Mouse (Mus musculus): ENCODE results near the gene Dazap2.
"Not testable (repeated sequence)": the region's sequence is repeated elsewhere in the genome, so short reads cannot be mapped to it uniquely, and the experiment has no call there.

Gene Dazap2

DNA sequence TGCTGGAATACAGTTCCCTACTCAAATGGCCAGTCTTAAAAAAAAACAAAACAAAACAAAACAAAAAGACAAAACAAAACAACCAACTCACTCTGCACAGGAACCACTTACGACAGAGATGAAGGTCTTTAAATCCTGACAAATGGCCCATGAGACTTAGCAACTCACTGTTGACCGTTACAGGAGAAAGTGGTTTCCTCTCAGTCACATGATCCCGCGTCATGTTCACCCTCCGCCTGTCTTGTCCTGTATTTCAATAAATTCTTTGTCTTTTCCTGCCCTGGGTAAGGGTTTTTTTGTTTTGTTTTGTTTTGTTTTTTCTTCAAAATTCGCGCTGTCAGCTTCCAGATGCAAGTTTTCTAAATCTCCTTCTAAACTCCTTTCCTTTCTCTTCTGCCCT lies 3.2 kb upstream of the Dazap2 start:
- in situ Hi-C loops (cut with MboI) = no loop called here

- in situ Hi-C loops (cut with MboI) = no loop called here
Observed at GRCm38 (mm10) chr15:100612432-100612831, 2.7 kb upstream of the Dazap2 start.

DNA sequence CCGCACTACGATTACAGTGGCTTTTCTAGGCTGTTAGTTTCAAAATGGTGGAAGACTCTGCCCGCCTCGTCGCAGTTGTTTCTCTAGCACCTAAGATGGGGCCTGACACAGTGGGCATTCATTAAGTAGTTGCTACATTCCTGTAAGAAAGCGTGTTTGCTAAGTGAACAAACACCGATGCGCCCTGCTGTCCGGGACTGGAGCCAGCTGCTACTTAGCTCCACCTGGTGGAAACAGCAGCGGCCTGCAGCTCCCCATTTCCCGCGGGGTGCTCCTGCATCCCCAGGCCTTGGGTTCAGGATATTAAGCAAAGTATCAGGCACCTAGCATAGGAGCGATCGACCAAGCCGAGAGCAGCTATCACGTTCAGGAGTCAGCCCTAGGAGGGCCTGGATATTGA lies 1.6 kb upstream of the Dazap2 start:
- in situ Hi-C loops (cut with MboI) = no loop called here

GRCm38 (mm10) chr15:100614218-100614995 lies 742 bp upstream of the Dazap2 start:
- in situ Hi-C loops (cut with MboI) = no loop called here

DNA sequence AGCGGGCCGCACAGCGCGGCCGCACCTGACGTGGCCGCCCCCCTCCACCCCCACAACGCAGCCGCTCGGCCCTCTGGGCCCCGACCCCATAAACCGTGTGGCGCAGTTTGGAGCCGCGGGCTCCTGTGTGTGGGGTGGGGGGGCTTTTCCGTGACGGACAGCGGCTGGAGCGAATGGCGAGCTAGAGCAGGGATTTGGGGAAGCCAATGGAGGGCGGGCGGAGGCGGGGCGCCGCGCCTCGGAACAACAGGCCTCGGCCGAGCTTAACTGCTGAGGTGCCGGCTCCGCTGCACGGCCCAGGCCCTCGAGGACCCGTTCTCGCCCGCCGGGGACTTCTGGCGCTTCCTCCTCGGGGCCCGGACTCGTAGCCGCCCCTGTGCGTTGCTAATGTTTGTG lies 674 bp downstream of the Dazap2 start:
- in situ Hi-C loops (cut with MboI) = no loop called here

DNA sequence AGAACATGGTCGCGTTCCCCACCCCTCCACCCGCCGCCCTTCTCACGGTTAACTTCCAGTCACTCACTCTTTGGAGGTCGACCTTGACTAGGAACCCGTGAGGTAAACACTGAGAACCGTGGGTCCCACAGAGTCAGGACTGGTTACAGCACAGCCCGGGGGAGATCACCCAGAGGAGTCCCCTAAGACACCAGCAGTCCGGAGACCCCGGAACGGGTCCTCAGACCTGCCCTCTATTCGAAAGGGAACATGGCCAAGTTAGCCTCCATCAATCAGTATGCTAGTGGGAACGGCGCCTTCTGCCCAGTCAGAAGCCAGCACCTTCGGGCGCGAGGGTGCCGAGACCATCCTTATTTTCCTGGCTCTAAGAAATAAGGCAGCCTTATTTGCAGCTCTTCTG lies 1.1 kb downstream of the Dazap2 start:
- in situ Hi-C loops (cut with MboI) = no loop called here

DNA sequence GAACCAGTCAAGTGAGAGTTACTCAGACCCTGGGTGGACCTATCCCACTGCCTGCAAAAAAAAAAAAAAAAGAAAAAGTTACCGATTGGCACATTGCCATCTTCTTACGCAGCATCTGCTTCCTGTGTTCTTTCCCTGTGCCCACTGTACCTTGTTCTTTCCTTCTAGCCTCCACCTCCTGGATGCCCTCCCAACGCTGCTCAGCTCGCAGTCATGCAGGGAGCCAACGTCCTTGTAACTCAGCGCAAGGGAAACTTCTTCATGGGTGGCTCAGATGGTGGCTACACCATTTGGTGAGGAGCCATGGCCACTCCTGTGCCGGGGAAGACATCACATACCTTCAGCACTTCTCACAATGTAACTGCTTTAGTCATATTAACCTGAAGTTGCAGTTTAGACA lies 4.1 kb downstream of the Dazap2 start:
- in situ Hi-C loops (cut with MboI) = no loop called here

- in situ Hi-C loops (cut with MboI) = not testable (repeated sequence)
Observed at GRCm38 (mm10) chr15:100621671-100622070, 6.5 kb downstream of the Dazap2 start.

- in situ Hi-C loops (cut with MboI) = no loop called here
Observed at GRCm38 (mm10) chr15:100622164-100622563, 7.0 kb downstream of the Dazap2 start.

DNA sequence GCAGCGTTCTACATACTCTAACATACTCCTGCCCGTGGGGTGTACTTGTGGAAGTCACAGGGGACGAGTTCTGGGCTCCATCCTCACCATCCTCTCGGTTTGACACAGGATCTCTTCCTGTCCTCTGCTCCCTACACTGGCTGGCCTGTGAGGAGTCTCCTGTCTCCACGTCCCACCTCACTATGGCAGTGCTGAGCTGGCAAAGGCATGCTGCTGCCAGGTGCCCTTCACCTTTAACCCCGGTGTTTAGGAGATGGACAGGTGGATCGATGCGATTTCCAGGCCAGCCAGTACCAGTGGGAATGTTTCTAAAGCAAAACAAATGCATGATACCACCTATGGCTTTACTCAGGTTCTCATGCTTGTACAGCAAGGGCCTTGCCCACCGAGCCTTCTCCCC lies 8.6 kb downstream of the Dazap2 start:
- in situ Hi-C loops (cut with MboI) = no loop called here

DNA sequence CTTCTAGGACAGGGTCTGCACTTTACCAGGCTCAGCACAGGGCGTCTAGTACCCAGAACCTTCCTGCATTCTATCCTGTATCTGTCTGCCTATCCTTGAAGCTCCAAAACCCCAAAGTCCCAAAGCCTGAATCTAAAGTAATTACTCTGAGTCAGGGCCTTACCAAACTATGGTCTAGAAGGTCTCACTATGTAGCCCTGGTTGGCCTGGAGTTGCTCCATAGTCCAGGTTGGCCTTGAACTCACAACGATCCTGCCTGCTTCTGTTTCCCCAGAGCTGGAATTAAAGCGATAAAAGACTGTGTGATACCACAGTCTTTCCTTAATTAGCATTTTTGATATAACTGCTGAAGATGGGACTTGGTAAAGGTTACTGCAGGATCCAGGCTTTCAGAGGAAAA lies 9.3 kb downstream of the Dazap2 start:
- in situ Hi-C loops (cut with MboI) = no loop called here

DNA sequence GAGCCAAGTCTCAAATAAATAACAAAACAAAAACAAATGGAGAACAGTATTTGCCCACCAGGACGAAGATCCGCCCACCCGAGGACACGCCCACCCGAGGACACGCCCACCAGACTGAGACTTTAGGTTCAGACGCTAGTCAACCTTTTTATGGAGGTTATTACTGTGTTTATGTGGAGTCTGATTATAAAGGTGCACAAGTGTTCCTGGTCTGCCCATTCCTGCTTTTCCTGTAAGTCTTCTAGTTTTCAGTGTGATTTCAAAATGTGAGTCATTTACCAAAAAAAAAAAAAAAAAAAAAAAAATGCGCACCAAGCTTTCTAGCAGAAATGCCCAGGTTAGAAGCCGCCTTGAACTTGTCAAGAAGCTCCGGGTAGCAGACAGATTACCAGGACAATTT lies 12.1 kb downstream of the Dazap2 start:
- in situ Hi-C loops (cut with MboI) = no loop called here

- in situ Hi-C loops (cut with MboI) = no loop called here
Observed at GRCm38 (mm10) chr15:100627774-100628370, 12.7 kb downstream of the Dazap2 start.

DNA sequence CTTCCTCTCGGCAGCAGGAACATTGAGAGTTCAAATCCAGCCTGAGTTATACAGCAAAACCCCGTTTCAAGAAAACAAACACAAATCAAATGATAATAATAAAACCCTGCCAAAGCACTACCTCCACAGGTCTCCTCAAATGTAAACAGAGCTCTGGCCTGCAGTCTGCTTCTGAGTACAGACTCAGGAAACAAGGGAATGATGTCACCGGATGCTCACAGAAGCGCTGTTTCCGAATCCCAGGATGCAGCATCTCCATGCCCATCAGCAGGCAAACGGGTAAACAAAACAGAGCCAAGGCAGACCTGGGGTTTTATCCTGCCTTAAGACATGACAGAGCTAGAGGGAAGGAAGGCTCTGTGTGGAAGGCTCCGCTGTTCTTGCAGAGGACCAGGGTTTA lies 13.6 kb downstream of the Dazap2 start:
- in situ Hi-C loops (cut with MboI) = no loop called here

- in situ Hi-C loops (cut with MboI) = no loop called here
Observed at GRCm38 (mm10) chr15:100630126-100630525, 15.0 kb downstream of the Dazap2 start.

DNA sequence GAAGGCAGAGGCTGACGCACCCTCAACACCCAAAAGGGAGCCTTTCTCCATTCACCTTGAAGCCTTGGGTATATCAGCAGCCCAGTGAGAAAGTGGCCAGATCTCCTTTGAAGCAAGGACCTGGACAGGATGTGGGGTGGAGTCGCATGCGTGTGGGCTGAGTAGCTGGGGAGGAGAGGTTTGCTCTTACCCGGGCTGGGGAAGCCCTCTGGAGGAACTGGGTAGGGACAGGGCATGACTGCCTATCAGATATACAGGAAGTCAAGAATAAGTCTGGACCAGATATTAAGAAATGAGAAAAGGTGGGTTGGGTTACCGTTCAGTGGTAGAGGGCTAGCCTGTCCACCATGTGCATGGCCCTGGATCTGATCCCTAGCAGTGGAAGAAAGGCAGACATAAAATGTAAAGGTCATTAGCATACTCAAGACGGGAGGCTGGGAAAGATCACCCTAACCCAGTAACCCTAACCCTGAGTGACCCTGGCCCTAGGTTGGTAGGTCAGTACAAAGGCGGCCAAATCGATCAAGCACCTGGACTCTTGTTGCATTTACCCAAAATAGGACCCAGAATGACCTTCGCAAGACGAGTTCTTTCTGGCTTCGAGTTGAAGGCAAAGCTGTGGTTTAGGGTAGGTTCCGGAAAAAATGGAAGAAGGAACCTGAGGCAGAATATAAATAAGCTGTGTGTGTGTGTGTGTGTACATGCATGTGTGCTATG lies 16.5 kb downstream of the Dazap2 start:
- in situ Hi-C loops (cut with MboI) = no loop called here

DNA sequence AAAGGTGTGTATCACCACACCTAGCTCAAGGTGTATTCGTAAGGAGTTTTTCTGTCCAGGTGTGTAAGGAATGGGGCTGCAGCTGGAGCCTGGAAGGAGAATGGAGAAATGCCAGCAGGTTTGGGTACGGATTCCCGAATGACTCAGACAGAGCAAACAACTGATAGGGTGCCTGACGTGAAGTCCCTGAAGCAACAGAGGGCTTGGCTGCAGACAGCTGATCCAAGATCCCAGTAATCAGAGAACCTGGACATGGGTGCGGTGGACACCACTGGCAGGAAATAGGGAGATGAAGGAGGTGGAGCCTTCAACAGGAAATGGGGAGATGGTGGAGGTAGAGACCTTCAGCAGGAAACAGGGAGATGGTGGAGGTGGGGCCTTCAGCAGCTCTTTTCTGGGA lies 17.2 kb downstream of the Dazap2 start:
- in situ Hi-C loops (cut with MboI) = no loop called here

GRCm38 (mm10) chr15:100633341-100633740 lies 18.2 kb downstream of the Dazap2 start:
- in situ Hi-C loops (cut with MboI) = no loop called here

- in situ Hi-C loops (cut with MboI) = no loop called here
Observed at GRCm38 (mm10) chr15:100635239-100635638, 20.1 kb downstream of the Dazap2 start.

DNA sequence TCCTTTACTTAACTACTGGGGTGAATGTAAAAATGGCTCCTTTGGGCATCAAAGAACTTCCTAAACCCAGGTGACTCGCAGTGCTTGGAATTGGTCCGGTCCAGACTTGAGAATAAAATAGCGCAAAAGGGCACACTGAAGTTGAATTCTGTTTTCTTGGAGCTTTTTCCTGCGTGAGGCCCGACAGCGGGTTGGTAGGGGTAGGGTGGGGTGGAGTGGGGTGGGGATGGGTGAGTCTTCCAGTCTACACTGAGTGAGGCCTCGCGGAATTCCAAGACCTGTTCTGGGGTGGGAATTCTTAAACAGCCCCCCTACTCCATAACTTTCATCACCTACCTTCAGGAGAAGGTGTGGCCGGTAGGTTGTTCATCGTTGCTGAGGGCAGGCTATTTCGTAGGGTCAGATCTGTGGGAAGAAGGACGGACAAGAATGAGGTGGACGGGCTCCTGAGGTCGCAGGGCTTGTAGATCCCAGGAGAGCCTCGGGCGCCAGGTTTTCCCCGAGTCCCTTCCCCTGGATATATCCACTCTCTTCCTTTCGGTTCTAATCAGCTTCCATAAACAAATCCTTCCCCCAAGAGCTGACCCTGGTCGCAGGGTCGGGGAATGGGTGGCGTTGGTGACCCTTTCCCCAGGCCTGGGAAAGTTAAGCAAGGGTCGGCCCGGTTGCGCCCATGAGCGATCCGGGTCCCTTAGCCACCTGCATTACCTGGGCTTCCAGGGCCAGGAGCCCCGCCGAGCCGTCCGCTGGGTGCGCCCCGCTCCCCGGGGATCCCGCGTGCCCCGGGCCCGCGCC lies 20.9 kb downstream of the Dazap2 start:
- in situ Hi-C loops (cut with MboI) = no loop called here

DNA sequence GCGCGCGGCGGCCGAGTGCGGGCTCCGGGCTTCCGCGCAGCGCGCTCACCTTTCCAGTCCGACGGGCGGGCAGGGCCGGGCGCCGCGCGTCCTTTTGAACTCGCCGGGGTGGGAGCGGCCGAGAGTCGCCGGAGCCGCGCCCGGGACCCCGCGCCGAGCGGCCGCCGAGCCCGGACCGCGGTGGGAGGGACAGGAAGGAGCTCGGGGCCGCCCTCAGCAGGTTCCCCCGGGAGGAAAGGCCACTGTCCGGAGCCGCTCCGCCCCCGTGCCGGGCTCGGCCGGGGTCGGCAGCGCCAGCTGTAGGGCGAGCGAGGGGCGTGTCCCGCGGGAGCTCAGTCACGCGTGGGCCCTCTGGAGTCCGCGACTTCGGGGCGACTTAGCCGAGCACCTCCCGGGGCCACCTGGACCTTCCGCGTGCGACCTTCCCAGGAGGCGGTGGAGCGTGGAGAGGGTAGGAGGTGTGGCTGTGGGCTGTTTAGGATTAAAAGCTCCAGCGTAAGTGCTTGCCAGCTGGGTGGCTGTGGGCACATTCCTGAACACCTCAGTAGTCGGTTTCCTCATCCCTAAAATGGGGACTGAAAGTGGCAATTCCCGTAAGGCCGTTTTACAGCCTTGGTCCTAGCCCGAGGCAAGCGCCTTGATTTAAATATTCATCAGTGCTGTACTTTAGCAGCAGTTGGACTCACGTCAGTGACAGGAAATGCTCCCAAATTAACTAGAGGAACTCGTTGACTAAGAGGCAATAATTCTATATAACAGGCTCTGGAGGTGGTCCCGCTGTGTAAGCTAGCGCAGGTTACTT lies 21.8 kb downstream of the Dazap2 start, which contains the start of gene Smagp:
Gene Smagp, minus strand, starts transcription at position 241 of the 802 bp plus-strand sequence.
- in situ Hi-C loops (cut with MboI) = no loop called here
